Mouse (Mus musculus): ENCODE data around the gene Apob.
"Not testable (repeated sequence)": the region's sequence is repeated elsewhere in the genome, so short reads cannot be mapped to it uniquely, and the experiment has no call there.

The Apob gene

GRCm38 (mm10) chr12:7991570-7991969 is 14.1 kb downstream of the Apob start:
- Histone ChIP-seq H3K36me3 (ENCODE audit: control insufficient read depth, insufficient read depth, low read length, poor library complexity, severe bottlenecking) (no peaks in the 10 kb centered on the region), H3K27me3 (ENCODE audit: control insufficient read depth, insufficient read depth, low read length, poor library complexity, severe bottlenecking) (no peaks in the 10 kb centered on the region)
- DNase-seq (ENCODE audit: low read depth, low spot score): no peak

- no peak for DNase-seq (ENCODE audit: low read depth, low spot score)
- Histone ChIP-seq H3K36me3 (ENCODE audit: control insufficient read depth, insufficient read depth, low read length, poor library complexity, severe bottlenecking) (no peaks in the 10 kb centered on the region), H3K27me3 (ENCODE audit: control insufficient read depth, insufficient read depth, low read length, poor library complexity, severe bottlenecking) (no peaks in the 10 kb centered on the region)
Measured at GRCm38 (mm10) chr12:8020931-8021330, 43.5 kb downstream of the Apob start.

- Histone ChIP-seq H3K36me3 (ENCODE audit: control insufficient read depth, insufficient read depth, low read length, poor library complexity, severe bottlenecking) (no peaks in the 10 kb centered on the region), H3K27me3 (ENCODE audit: control insufficient read depth, insufficient read depth, low read length, poor library complexity, severe bottlenecking) (no peaks in the 10 kb centered on the region)
- DNase-seq (ENCODE audit: low read depth, low spot score): no peak
Measured at GRCm38 (mm10) chr12:8029520-8029919, 52.1 kb downstream of the Apob start.

- no peak for DNase-seq (ENCODE audit: low read depth, low spot score)
- Histone ChIP-seq H3K36me3 (ENCODE audit: control insufficient read depth, insufficient read depth, low read length, poor library complexity, severe bottlenecking) (no peaks in the 10 kb centered on the region), H3K27me3 (ENCODE audit: control insufficient read depth, insufficient read depth, low read length, poor library complexity, severe bottlenecking) (no peaks in the 10 kb centered on the region)
Measured at GRCm38 (mm10) chr12:8030057-8030456, 52.6 kb downstream of the Apob start.

GRCm38 (mm10) chr12:8031169-8031568 is 53.7 kb downstream of the Apob start:
- not testable (repeated sequence) for H3K27me3 ChIP-seq (ENCODE audit: control insufficient read depth, insufficient read depth, low read length, poor library complexity, severe bottlenecking); DNase-seq (ENCODE audit: low read depth, low spot score)

GRCm38 (mm10) chr12:8031595-8032358 is 54.3 kb downstream of the Apob start:
- DNase-seq (ENCODE audit: low read depth, low spot score): no peak
- no peaks in the 10 kb centered on the region for H3K36me3 ChIP-seq (ENCODE audit: control insufficient read depth, insufficient read depth, low read length, poor library complexity, severe bottlenecking)
- no peaks in the 10 kb centered on the region for H3K27me3 ChIP-seq (ENCODE audit: control insufficient read depth, insufficient read depth, low read length, poor library complexity, severe bottlenecking)

More at GRCm38 (mm10) chr12:8031169-8031568, 53.7 kb downstream of the Apob start:
- not testable (repeated sequence) for H3K36me3 ChIP-seq (ENCODE audit: control insufficient read depth, insufficient read depth, low read length, poor library complexity, severe bottlenecking)

- H3K27me3 ChIP-seq (ENCODE audit: control insufficient read depth, insufficient read depth, low read length, poor library complexity, severe bottlenecking): no peaks in the 10 kb centered on the region
- no peak for DNase-seq (ENCODE audit: low read depth, low spot score)
- no peaks in the 10 kb centered on the region for H3K36me3 ChIP-seq (ENCODE audit: control insufficient read depth, insufficient read depth, low read length, poor library complexity, severe bottlenecking)
Measured at GRCm38 (mm10) chr12:8032359-8032755, 54.9 kb downstream of the Apob start.

GRCm38 (mm10) chr12:8038081-8038730 is 60.8 kb downstream of the Apob start:
- H3K36me3 ChIP-seq (ENCODE audit: control insufficient read depth, insufficient read depth, low read length, poor library complexity, severe bottlenecking): no peaks in the 10 kb centered on the region
- DNase-seq (ENCODE audit: low read depth, low spot score): no peak
- no peaks in the 10 kb centered on the region for H3K27me3 ChIP-seq (ENCODE audit: control insufficient read depth, insufficient read depth, low read length, poor library complexity, severe bottlenecking)

- no peak for DNase-seq (ENCODE audit: low read depth, low spot score)
- Histone ChIP-seq H3K27me3 (ENCODE audit: control insufficient read depth, insufficient read depth, low read length, poor library complexity, severe bottlenecking) (no peaks in the 10 kb centered on the region), H3K36me3 (ENCODE audit: control insufficient read depth, insufficient read depth, low read length, poor library complexity, severe bottlenecking) (no peaks in the 10 kb centered on the region)
Measured at GRCm38 (mm10) chr12:8042626-8043394, 65.4 kb downstream of the Apob start.

GRCm38 (mm10) chr12:8047046-8047445 is 69.6 kb downstream of the Apob start:
- H3K36me3 ChIP-seq (ENCODE audit: control insufficient read depth, insufficient read depth, low read length, poor library complexity, severe bottlenecking): no peaks in the 10 kb centered on the region
- H3K27me3 ChIP-seq (ENCODE audit: control insufficient read depth, insufficient read depth, low read length, poor library complexity, severe bottlenecking): no peaks in the 10 kb centered on the region
- no peak for DNase-seq (ENCODE audit: low read depth, low spot score)

GRCm38 (mm10) chr12:8047789-8048309 is 70.4 kb downstream of the Apob start:
- no peaks in the 10 kb centered on the region for H3K36me3 ChIP-seq (ENCODE audit: control insufficient read depth, insufficient read depth, low read length, poor library complexity, severe bottlenecking)
- no peaks in the 10 kb centered on the region for H3K27me3 ChIP-seq (ENCODE audit: control insufficient read depth, insufficient read depth, low read length, poor library complexity, severe bottlenecking)
- DNase-seq (ENCODE audit: low read depth, low spot score): no peak

- Histone ChIP-seq H3K27me3 (ENCODE audit: control insufficient read depth, insufficient read depth, low read length, poor library complexity, severe bottlenecking) (no peaks in the 10 kb centered on the region), H3K36me3 (ENCODE audit: control insufficient read depth, insufficient read depth, low read length, poor library complexity, severe bottlenecking) (no peaks in the 10 kb centered on the region)
- no peak for DNase-seq (ENCODE audit: low read depth, low spot score)
Measured at GRCm38 (mm10) chr12:8056001-8056640, 78.7 kb downstream of the Apob start.

GRCm38 (mm10) chr12:8059576-8059975 is 82.1 kb downstream of the Apob start:
- Histone ChIP-seq H3K36me3 (ENCODE audit: control insufficient read depth, insufficient read depth, low read length, poor library complexity, severe bottlenecking) (no peaks in the 10 kb centered on the region), H3K27me3 (ENCODE audit: control insufficient read depth, insufficient read depth, low read length, poor library complexity, severe bottlenecking) (no peaks in the 10 kb centered on the region)
- peak; percentile 66 for DNase-seq (ENCODE audit: low read depth, low spot score)

- H3K36me3 ChIP-seq (ENCODE audit: control insufficient read depth, insufficient read depth, low read length, poor library complexity, severe bottlenecking): no peaks in the 10 kb centered on the region
- H3K27me3 ChIP-seq (ENCODE audit: control insufficient read depth, insufficient read depth, low read length, poor library complexity, severe bottlenecking): no peaks in the 10 kb centered on the region
- no peak for DNase-seq (ENCODE audit: low read depth, low spot score)
Measured at GRCm38 (mm10) chr12:8063363-8064065, 86.1 kb downstream of the Apob start.

All from splenic B cell, adult 2 months (primary cell).